Mouse (Mus musculus) adrenal gland, postnatal 10 days (tissue): ENCODE data around the gene Poln. TPM values are rescaled to one million over a fixed set of nuclear protein-coding genes. Genes with fewer than 3 reads are reported as not detected.

Experiments used
- DNase-seq: peaks from one replicate; pipeline ENCODE4 v3.0.0; 2021; ENCODE audit warnings: mixed read lengths
- long read RNA-seq, 2 experiments: library from polyadenylated mRNA; stranded (forward); transcript quantifications; one replicate each; pipeline ENCODE4 v2.0.0; 2021
- total RNA-seq, 2 experiments: library from RNA; stranded (reverse); gene quantifications; 2 replicates each; pipeline ENCODE4 v1.2.3; 2021

Gene Poln
- 10 to 100 TPM; 37.3 to 40.0 TPM for total RNA-seq
- long read RNA-seq, experiment 1, partial matches to known transcripts = 0 of 31 reads
- long read RNA-seq, experiment 1, other reads (novel, unspliced or antisense) = 31 of 31 reads
- long read RNA-seq, experiment 2, partial matches to known transcripts = 0 of 18 reads
- long read RNA-seq, experiment 2, other reads (novel, unspliced or antisense) = 18 of 18 reads

DNA sequence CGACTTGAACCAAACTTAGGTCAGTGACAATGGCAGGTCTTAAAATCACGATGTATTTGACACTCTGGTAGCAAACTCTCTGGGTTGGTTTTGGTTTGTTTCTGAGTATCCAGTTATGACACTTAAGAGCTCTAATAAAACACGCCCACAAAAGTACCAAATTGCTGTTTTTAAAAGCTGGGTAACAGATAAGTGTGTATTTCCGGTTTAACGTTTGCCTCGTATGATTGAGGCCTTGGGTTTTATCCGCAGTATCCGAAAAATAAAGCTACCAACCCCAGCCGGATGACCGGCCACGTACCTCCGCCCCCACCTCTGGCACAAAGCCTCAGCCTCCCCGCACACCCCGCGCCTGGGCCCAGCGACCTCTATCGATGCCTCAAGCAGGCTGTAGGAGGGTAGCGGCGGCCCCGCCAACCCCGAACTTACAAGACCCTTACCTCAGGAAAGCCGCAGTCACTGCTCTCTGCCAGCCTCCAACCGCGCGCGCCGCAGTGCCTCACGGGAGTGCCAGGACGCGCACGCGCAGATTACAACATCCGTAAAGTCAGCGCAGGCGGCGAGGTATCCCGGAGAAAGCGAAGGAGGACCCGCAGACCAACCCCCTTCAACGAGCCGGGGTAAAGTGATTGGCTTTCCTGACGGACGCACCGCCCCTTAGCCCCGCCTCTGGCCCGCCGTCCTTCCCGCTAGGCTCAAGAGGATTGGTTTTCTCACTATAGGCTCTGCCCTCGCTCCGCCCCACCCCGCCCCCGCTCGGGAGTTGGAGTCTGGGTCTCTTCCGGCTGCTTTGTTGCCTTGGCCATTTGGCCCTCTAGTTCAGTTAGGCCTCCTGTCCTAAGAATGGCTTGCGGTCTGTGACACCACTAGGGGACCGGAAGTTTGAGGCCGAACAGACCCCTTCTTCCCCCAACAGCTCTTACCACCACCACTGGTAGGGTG lies at the start of gene Poln, which contains the start of gene Haus3:
Poln (minus strand) TSS at position 499 of the 942 bp plus-strand sequence.
Haus3 (minus strand) TSS at position 578 of the 942 bp plus-strand sequence.
- DNase-seq = peak; percentile 98

DNA sequence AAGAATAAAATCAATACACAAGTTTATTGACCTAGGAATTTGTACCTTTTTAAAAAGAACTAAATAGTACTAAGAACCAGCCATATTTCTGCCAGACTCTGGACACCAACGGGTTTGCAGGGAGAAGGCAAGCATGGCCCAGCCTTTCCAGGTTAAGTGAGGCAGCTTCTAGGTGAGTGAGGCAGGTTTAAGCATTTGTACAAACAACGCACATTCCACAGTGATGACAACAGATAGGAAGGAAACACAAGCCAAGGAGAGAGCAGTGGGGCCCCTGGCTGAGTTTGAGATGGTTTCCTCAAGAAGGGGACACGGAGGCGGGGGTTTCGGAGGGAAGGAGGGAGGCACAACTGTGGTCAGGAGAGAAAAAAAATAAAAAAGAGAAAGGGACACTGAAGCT lies 49.4 kb upstream of the Poln start:
- DNase-seq = no peak

DNA sequence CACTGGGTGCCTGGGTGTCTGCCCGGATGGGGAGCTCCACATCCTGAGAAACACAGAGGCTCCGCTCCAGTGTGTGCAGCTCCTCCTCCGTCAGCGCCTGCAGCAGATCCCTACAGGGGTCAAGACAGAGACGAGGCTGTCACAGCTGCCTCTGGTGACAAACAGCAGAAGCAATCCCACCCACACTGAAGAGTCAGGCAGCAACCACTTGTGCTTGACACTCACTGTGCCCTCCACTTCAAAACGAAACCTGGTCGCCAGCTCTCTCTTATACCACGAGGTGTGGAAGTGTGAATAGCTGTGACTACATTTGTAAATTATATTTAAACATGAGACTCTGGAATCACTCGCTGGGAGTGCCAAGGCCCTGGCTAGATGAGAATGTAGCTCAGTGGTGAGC lies 48.5 kb upstream of the Poln start:
- no peak for DNase-seq

DNA sequence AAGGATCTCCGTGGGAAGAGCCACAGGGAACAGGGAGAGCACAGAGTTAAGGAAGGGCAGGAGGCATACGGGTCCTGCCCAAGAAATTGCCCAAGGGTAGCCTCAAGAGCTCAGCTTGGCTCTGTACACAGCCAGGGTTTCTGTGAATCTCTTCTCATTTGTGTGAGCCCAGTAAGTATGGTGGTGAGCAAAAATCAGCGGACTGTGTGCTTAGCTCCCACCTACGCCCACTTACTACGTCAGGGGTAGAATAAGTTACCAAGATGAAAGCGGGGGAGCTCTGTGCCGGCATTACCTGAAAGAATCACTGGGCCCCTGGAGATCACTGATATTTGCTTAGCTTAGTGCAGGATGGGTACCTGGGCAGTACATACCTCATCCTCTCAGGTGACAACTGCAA lies 46.8 kb upstream of the Poln start:
- no peak for DNase-seq

DNA sequence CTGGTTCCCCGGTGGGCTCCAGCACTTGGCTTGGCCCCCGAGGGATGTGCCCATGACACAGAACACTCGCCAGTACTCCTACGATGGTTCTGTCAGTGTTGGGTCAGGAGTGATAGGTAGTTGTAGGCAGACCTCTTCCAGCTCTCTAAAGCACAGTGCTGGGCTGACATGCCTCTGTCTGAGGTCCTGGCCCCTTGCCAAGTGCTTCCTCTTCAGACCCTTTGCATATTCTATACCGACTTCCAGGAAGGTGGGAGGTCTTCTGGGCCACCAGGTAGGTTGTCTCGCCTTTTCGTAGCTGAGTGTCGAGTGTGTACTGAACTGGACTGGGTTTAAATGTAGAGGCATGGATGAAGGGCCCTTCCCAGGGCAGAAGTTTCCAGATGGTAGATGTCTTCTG lies 44.4 kb upstream of the Poln start:
- no peak for DNase-seq

DNA sequence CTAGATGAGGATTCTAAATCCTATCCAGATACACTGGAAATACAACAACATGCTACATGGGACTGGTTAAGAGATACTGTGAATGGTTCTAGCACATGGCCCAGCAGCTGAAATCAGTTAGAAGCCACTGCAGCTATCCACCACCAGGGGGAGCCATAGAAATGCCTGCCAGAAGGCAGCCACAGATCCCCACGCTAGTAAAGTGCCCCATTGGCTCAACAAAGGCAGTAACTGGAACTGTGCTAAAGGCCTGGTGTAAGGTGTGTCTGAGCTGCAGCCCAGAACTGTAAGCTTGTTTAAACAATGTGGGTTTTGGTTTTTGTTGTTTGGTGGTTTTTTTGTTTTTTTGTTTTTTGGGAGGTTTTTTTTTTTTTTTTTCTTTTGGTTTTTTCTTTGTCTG lies 41.0 kb upstream of the Poln start:
- DNase-seq = peak; percentile 87

DNA sequence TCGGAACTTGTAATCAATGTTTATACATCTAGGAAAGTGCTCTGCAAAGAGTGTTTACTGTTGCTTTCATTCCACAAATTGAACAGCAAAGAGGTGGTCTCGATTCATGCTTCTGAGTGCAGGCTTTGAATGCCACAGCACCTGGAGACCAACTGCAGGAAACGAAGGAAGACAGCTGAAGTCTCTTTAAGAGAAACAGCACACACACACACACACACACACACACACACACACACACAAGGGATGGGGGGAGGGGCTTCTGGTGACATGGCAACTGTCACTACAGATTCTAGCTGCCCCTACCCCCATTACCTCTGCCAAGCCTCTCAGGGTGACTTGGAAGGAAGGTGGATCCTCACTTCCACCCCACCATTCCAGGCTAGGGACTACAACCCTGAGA lies 38.3 kb upstream of the Poln start:
- DNase-seq = no peak

DNA sequence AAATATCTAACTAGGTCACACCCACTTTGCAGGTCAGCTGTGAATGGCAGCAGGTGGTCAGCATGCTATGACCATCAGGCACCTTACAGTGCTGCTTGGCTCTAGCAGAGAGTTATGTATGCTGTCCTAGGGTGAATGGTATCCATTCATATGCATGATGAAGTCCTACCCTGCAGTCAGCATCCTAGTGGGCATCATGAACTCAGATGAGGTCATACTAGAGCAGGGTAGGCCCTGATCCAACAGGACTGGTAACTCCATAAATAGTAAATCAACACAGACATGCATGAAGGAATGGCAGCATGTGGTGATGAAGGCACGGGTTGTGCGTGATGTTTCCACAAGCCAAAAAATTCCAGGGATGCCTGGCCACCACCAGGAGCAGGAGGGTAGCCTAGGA lies 36.5 kb upstream of the Poln start:
- DNase-seq = no peak

DNA sequence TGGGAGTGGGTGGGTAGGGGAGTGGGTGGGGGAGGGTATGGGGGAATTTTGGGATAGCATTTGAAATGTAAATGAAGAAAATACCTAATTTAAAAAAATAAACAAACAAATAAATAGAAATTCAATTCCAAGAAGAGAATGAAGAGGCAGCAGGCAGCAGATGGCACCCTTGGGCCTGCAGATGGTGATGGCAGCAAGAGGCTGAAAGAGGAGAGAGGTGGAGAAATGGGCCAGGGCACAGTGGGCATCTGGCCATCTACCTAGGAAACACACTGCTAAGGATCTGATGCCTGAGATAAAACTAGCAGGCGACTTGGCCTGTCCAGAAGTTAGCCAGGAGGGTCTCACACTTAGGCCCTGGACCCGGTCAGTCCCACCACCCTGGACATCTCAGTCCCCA lies 35.7 kb upstream of the Poln start:
- DNase-seq = no peak

DNA sequence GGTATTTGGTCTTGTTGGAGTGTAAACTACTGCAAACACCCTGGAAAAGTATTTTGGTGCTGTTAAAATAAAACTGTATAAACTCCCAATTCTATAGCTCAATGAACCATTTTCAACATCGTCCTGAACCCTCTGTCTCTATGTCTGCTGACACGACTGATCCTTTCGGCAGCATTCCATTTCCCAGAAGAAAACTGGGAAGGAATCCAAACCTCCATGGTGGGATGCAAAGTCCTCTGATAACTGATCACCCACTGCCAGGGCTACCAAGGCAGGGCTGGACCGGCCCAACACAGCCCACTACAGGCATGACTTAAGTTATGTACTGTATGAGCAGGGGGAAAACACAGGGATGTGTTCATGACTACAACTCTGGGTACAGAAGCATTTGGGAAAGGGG lies 32.8 kb upstream of the Poln start:
- DNase-seq = no peak

DNA sequence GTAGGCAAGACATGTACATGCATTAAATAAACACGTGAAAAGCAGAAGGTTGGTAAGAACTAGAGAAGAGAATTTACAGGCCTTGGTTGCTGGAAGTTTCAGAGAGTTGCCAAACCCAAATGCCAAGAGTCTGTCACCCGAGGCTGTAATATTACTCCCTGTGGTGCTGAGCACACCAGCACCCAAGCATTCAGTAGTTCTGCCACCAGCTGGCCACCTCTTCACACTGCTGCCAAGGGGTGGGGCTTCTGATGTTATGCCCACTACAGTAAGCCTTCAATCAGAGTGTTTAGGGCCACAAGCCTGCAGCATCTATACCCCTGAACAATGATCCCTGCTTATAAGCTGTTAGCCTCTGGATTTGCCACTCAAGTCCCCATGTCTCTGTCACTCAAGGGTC lies 32.1 kb upstream of the Poln start:
- DNase-seq = peak; percentile 56

DNA sequence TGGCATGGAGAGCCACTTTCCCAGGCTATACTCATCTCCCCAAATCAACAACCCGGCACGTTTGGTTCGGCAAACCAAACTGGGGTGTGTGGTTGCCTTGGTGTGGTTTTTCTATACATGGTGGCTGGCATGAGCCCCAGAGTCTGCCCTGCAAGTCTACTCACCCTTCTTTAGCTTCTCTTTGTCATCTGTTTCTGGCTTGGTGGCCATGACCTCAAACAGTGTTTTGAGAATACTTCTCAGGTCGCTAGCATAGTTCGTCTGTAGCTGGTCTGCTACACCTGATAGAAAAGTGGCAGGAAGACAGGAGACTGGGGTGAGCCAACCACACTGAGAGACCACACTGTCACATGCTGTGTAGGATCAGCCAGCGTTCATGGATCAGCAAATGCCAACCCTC lies 29.4 kb upstream of the Poln start:
- no peak for DNase-seq

DNA sequence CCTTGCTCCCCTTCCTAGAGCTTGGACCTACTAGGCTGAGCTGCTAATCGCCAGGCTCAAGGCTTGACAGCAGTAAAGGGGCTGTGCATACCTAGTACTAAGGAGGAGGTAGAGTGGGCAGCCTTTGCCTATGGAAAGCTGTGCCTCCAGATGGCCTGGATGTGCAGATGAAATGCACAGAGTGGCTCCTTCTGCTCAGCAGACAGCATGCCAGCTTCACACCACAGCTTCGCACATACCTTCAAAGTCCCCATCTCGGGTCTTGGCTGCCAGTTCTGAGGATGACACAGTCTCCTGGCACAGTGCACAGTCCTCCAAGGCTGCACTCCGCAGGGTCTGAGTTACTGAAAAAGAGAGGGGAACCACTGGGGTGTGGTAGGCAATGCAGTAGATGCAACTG lies 28.0 kb upstream of the Poln start:
- no peak for DNase-seq

DNA sequence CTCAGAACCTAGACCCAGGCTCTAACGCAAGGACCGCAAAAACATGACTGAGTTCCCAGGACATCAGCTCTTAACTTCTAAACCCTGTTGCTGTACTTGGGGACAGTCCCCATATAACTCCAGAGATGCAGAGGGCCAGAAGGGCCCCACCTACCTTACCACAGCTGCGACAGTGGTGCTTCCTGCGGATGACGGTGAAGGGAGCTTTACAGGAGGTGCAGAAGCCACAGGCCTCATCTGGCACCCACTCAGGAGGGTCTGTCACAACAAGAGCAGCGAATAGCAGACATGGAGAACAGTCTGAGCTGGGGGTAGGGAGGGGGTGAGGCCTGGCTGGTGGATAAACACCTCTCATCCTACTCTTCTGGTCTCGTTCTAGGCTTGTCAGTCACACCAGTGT lies 27.2 kb upstream of the Poln start:
- DNase-seq = no peak

DNA sequence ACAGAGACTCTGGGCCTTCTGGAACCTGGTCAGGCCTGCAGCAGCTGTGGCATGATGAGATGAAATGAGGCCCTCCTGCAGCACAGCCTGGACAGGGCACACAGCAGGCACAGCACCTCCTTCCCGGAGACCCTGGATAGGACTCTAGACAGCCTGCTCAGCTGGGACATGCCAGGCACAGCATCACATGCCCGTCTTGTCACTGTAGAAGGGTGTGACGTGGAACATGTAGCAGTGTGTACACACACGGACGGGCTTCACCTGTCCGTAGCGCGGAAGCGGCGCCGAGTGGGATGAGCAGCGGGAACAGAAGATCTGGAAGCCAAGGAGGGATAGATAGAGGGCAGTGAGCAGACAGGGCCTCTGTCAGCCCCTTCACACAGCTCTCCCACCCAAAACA lies 26.5 kb upstream of the Poln start:
- no peak for DNase-seq

DNA sequence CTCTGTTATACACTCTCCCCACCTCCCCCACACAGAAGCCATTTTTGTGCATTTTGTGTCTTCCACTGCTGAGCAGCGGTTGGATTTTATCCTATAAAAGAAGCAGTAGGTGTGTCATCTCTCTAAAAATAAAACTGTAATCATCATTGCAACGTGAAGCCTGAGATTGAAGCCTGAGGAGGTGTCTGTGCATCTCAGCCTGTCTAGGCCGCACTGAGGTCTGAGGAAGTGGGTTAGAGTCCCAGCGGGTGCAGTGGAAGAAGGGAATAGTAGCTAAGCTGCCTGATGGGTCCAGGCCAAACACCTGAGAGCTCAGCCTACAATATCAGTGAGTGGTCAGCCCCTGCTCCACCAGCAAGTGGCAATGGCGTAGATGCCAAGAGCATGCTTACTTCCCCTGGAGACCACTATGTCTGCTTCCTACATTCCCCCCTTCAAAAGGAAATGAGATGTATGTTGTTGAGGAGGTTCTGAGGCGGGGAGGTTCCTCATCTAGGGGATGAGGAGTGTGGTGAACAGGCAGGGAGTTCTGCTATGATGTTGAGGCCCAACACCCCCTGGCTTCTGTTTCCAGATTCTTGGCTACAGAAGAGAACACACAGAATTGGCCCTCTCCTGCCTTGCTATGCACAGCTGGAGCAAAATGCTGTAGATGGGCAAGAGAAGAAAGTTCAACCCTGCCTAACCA lies 25.9 kb upstream of the Poln start:
- DNase-seq = no peak

DNA sequence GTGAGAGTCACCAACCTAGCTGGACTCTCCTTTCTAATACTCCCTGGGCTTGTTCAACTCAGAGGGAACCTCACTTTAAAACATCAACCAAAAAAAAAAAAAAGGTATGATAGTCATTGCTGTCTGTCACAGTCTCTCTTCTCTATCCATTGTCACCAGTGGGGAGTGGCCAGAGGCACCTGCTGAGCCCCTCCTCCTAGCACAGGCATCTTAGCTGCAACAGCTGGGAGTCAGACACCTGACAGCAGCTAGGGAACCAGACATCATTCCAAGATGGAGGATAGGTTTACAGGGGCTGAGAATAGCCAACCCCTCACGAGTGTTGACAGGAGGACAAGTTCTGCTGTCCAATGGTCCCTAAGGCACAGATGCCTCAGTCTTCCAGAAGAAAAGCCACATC lies 25.2 kb upstream of the Poln start:
- DNase-seq = no peak

DNA sequence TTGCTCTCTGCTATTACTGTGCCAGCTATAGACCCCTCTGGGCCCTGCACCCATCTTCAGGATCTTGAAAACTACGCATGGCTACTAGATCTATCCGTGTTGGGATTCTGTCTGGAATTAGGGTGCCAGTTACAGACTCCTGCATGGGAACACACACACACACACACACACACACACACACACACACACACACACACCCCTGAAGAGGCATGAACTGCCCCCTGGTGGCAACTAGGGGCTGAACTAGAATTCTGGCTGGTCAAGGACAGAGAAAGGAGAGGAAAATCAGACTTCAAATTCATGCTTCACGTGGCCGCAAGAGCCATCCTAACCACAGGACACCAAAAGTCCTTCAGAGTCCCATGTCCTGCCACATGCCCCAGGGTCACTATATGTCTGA lies 22.6 kb upstream of the Poln start:
- peak; percentile 48 for DNase-seq

DNA sequence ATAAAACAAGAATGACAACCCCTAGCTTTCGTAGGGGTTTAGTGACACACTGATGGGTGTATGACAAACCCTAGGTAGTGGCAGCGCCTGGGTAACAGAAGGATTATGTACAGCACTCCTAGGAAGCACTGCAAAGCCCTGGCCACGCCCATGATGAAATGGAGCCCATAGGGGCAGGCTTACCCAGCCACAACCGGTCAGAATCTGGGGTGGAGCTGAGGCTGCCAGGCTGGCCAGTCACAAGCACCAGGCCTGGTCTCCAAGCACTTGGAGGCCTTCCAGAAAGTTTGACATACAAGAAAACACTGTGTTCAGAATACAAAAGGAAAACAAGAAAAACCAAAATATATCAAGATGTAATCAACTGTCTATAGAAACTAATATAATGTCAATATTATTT lies 21.8 kb upstream of the Poln start:
- peak; percentile 78 for DNase-seq

DNA sequence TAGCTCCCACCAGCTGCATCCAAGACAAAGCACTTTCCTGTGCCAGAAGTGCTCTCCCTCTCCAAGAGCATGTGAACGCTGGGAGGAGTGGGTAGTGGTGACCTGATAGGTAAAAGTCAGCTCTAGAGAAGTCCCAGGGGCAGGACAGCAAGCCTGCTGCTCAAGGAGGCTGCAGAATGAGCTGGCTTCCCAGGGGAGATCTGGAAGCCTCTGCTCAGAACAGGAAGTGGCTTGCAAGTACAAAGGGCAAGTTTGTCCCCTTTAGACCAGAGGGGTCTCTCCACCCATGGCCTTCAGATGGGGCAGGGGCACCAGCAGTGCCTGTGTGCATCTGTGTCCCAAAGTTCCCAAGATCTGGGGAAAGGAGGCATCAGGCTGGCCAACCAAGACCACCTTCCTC lies 20.3 kb upstream of the Poln start:
- no peak for DNase-seq

DNA sequence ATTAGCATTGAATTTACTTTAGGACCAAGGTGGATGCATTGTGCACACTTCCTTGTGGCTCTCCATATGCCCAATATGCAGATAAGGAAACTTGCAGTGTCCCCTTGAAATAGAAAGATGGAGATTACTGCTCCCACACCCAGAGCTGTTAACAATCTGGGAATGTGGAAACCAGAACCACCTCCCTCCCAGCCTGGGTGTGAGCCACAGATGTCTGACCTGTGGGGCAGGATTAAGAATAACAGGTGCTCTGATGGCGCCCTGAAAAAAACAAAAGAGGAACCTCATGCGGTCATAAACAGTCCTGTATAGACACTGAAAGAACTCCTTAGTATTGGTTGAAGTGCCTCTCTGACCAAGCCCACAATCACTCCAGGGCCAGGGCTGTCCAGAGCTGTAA lies 19.6 kb upstream of the Poln start:
- no peak for DNase-seq

DNA sequence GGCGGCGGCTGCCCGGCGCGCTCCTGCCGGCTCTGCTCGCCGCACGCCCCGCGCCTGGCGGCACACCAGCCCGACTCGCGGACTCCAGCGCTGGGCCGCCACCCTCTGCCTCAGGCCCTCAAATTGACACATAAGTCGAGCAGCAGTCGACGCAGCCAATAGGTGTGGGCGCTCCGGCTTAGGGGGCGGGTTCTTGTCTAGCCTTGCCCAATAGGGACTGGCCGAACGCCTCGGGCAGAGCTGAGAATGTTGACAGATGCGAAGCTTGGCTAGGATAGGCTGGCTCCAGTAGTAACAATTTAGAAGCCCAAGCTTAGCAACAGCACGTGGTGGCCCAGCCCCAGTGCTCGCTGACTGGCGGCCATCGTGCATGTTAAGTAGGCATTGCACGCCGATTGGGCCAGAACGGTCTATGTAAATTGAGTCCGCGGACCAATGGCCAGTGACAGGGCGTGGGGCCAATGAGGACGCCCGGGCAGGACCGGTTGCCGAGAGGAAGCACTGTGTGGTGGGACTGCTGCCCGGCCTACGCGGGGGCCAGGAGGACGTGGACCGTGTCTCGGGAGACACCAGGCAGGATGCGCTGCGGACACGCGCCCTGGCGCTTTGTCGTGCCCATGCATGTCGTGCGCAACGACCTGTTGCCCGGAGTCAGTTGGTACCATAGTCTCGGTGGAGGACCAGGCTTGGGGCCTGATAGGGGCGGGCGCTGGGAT lies 18.5 kb upstream of the Poln start, which contains the start of gene Mxd4:
Mxd4 (minus strand) TSS at position 120 of the 716 bp plus-strand sequence.
- peak; percentile 99 for DNase-seq
